Mouse (Mus musculus) adipose tissue, adult 10 weeks (tissue): ENCODE measurements around the gene Per2. TPM values are rescaled to one million over a fixed set of nuclear protein-coding genes. Genes with fewer than 3 reads are reported as not detected.

Experiments
- polyA plus RNA-seq: library from polyadenylated mRNA; stranded (reverse); fragments of 350-450 nt; fragmentation: Illumina TruSeq; extraction: RNeasy Lipid Tissue Mini Kit (QIAGEN cat#74804); gene quantifications from one replicate; pipeline ENCODE4 v1.2.3, GENCODE M21; 2014; ENCODE audit warnings: low read depth, low replicate concordance

Gene Per2
- polyA plus RNA-seq, result 6.5 TPM

GRCm38 (mm10) chr1:91459059-91459809 lies at the start of gene Per2:
Gene Per2 (minus strand): TSS chr1:91459324.

GRCm38 (mm10) chr1:91494457-91495140 lies 35.5 kb upstream of the Per2 start, which contains the start of gene Traf3ip1:
Gene Traf3ip1 (plus strand): TSS chr1:91494647.

GRCm38 (mm10) chr1:91413898-91414594 lies 45.1 kb downstream of the Per2 start, which contains the start of gene Hes6:
Gene Hes6 (minus strand): TSS chr1:91414038.

GRCm38 (mm10) chr1:91398260-91399062 lies 60.7 kb downstream of the Per2 start, which contains the start of gene Ilkap:
Gene Ilkap (minus strand): TSS chr1:91398815.

GRCm38 (mm10) chr1:91366215-91367108 lies 92.7 kb downstream of the Per2 start, which contains the start of gene Erfe:
Gene Erfe (plus strand): TSS chr1:91366430.

Other genes with a start within 250 kb of the Per2 start
- 45.3 TPM for gene Ube2f, start 209.0 kb downstream of the Per2 start, polyA plus RNA-seq
- gene Scly, start 161.0 kb downstream of the Per2 start, polyA plus RNA-seq, result 15.7 TPM
- gene Espnl, start 137.2 kb downstream of the Per2 start, polyA plus RNA-seq, result 0.12 TPM
- gene Klhl30, start 108.3 kb downstream of the Per2 start, polyA plus RNA-seq, result 0.27 TPM
- 0.21 TPM for gene Erfe, start 92.9 kb downstream of the Per2 start, polyA plus RNA-seq
- 60.2 TPM for gene Ilkap, start 60.5 kb downstream of the Per2 start, polyA plus RNA-seq
- gene Hes6, start 45.3 kb downstream of the Per2 start, polyA plus RNA-seq, result 23.1 TPM
- gene Traf3ip1, start 35.3 kb upstream of the Per2 start, polyA plus RNA-seq, result 9.2 TPM
- gene Asb1, start 81.2 kb upstream of the Per2 start, polyA plus RNA-seq, result 10.4 TPM